Mouse (Mus musculus) liver, embryonic 14.5 days (tissue): ENCODE data around the gene Tmem117. TPM values are rescaled to one million over a fixed set of nuclear protein-coding genes. Genes with fewer than 3 reads are reported as not detected.

Source experiments
- ATAC-seq: fragments of 200-750 bp; cut with Nextera tagmentation; 2 replicates; pipeline ENCODE4 v1.8.0; 2017; ENCODE audit warnings: moderate number of reproducible peaks, mild to moderate bottlenecking, moderate library complexity; ENCODE audit not compliant: insufficient read depth
- DNase-seq, 3 experiments: peaks; one replicate each; pipeline ENCODE4 v3.0.0-alpha.2; 2012 to 2013; ENCODE audit warnings: low read depth in 3 of 3, low spot score in 3 of 3
- H3K27ac ChIP-seq: fragments of 300-500 bp; sonication (generic); 2 replicates; pipeline ENCODE4 v1.5.1; 2014; ENCODE audit warnings: moderate library complexity, mild to moderate bottlenecking, control low read depth, inconsistent platforms
- H3K27me3 ChIP-seq: fragments of 300-500 bp; sonication (generic); 2 replicates; pipeline ENCODE4 v1.6.1; 2014; ENCODE audit warnings: mild to moderate bottlenecking, low read length, moderate library complexity; ENCODE audit not compliant: control insufficient read depth, insufficient read depth
- H3K36me3 ChIP-seq: fragments of 300-500 bp; sonication (generic); replicated peaks from 2 replicates; pipeline ENCODE4 v1.6.1; 2014; ENCODE audit warnings: low read depth; ENCODE audit not compliant: control insufficient read depth, insufficient read depth
- H3K4me1 ChIP-seq, 2 experiments: fragments of 200-500 bp in 1 of 2; fragments of 300-500 bp in 1 of 2; sonication (generic) in 1 of 2; replicated peaks; 2 replicates each; pipeline ENCODE4 v1.6.1; 2012 to 2014; ENCODE audit warnings: antibody characterized with exemption in 1 of 2, inconsistent platforms in 1 of 2, low read length in 1 of 2; ENCODE audit not compliant: control insufficient read depth in 2 of 2, insufficient read depth in 2 of 2
- H3K4me2 ChIP-seq: fragments of 300-500 bp; sonication (generic); 2 replicates; pipeline ENCODE4 v1.6.1; 2014; ENCODE audit warnings: low read depth, mild to moderate bottlenecking, control low read depth, moderate library complexity
- H3K4me3 ChIP-seq, 2 experiments: fragments of 200-500 bp in 1 of 2; fragments of 300-500 bp in 1 of 2; sonication (generic) in 1 of 2; 2 replicates each; pipeline ENCODE4 v1.5.1; 2012 to 2014; ENCODE audit warnings: low read depth in 2 of 2, low read length in 2 of 2, mild to moderate bottlenecking in 2 of 2, control low read depth in 1 of 2, inconsistent platforms in 1 of 2, moderate library complexity in 1 of 2; ENCODE audit not compliant: insufficient read depth in 1 of 2
- H3K9ac ChIP-seq: fragments of 300-500 bp; sonication (generic); replicated peaks from 2 replicates; pipeline ENCODE4 v1.6.1; 2014; ENCODE audit warnings: mild to moderate bottlenecking, control low read depth, moderate library complexity
- H3K9me3 ChIP-seq: fragments of 300-500 bp; sonication (generic); 2 replicates; pipeline ENCODE4 v1.6.1; 2016; ENCODE audit warnings: low read length, mixed read lengths; ENCODE audit not compliant: control insufficient read depth
- CTCF ChIP-seq: IDR thresholded peaks from 2 replicates; pipeline ENCODE4 v1.5.1; 2016; ENCODE audit warnings: antibody characterized with exemption, low read depth, control low read depth
- EP300 ChIP-seq: IDR thresholded peaks from 2 replicates; pipeline ENCODE4 v1.6.1; 2016; ENCODE audit warnings: antibody characterized with exemption, low read depth
- WGBS: fragments of 180-500 bp; shearing (Covaris S2); extraction: QIAGEN DNeasy Blood & Tissue Kit; methylation state at CpG from one replicate; pipeline ENCODE4 v1.1.7; 2014; ENCODE audit not compliant: insufficient replicate concordance; 5-methylcytosine and 5-hydroxymethylcytosine counted together
- polyA plus RNA-seq, 2 experiments: library from polyadenylated mRNA; depleted of rRNA in 1 of 2; stranded (reverse) in 1 of 2; unstranded in 1 of 2; fragments of >200 nt; fragmentation: Nextera tagmentation in 1 of 2; extraction: Ambion mirVana in 1 of 2; gene quantifications; 2 replicates each; pipeline versions ENCODE4 v1.2.1 to v1.2.3; 2012 to 2014

The Tmem117 gene
- polyA plus RNA-seq, 2 experiments, result not detected

DNA sequence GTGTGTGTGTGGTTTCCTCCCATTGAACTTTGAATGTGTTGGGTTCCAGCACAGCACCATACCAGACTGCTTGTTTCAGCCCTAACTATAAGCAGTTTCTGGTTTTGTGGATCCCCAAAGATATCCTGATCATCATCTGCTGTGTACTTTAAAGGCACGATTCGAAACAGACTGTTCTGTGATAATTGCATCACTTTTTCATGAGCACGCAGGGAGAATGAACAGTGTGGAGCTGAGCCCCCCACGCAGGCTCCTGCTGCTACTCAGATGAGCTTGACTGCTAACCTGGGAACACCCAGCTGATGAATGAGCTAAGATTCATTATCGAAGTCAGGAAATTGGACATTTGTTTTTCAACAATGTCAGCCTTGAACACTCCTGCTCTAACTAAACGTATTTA is 230.6 kb downstream of the Tmem117 start:
- DNase-seq (no peak), ATAC-seq (no peak)
- H3K36me3 ChIP-seq, result no peaks in the 10 kb centered on the region
- H3K27ac ChIP-seq, result no peak overlapping the region
- H3K27me3 ChIP-seq, result no peaks in the 10 kb centered on the region
- H3K9ac ChIP-seq, result no peak overlapping the region
- WGBS, result 61% methylated on average over 6 of the region's 6 CpGs
- H3K4me3 ChIP-seq, result no peak overlapping the region
- no peaks in the 10 kb centered on the region for H3K4me1 ChIP-seq
- no peaks in the 10 kb centered on the region for H3K9me3 ChIP-seq
- H3K4me2 ChIP-seq, result no peak overlapping the region
- TF ChIP-seq EP300, result no peak
- TF ChIP-seq CTCF, result no peak

DNA sequence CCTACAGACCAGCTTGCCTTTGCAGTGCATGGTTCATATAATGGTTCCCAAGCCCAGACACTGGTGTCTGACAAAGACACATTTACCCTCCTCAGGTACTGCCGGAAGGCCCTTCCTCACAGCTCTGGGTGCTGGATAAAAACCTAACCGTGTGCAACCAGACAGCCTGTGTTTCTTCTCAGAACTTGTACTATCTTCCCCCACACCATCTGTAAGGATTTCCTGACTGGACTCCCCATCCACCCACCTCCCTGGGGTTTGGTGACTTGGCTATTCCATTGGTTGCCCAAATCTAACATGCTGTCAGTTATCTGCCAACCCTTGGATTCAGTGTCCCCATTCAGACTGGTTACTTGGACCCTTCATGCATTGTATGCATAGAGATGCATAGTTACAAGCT is 232.1 kb downstream of the Tmem117 start:
- DNase-seq (no peak), ATAC-seq (no peak)
- H3K27ac ChIP-seq, result no peak overlapping the region
- WGBS, result 59% methylated on average over 2 of the region's 2 CpGs
- no peaks in the 10 kb centered on the region for H3K36me3 ChIP-seq
- no peak for TF ChIP-seq EP300
- no peak for TF ChIP-seq CTCF
- no peak overlapping the region for H3K9ac ChIP-seq
- no peak overlapping the region for H3K4me3 ChIP-seq
- no peaks in the 10 kb centered on the region for H3K4me1 ChIP-seq
- no peaks in the 10 kb centered on the region for H3K27me3 ChIP-seq
- no peak overlapping the region for H3K4me2 ChIP-seq
- H3K9me3 ChIP-seq, result no peaks in the 10 kb centered on the region

DNA sequence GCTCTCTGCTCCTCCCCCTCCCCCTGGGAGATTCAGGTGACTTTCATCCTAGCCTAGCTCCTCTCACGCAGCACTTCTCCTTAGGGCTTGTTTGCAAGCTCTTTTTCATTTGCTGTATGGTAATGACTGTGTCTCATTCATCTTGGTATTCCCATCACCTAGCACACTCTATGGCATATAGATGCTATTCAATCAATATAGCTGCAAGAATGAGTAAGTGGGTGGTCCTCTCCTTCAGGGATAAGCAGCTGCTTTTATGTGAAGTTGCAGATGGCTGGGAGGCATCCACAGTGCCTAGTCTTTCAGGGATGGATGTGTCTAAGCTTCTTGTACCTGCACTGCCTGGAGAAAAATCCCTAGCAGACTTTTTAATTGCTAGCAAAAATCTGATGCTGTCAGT is 235.1 kb downstream of the Tmem117 start:
- 35% methylated on average over 1 of the region's 1 CpGs for WGBS
- no peak for TF ChIP-seq CTCF
- no peak for TF ChIP-seq EP300
- no peaks in the 10 kb centered on the region for H3K9me3 ChIP-seq
- no peak overlapping the region for H3K9ac ChIP-seq
- DNase-seq, result no peak
- no peak overlapping the region for H3K27ac ChIP-seq
- no peak for ATAC-seq
- no peak overlapping the region for H3K4me2 ChIP-seq
- H3K4me3 ChIP-seq, result no peak overlapping the region
- no peaks in the 10 kb centered on the region for H3K4me1 ChIP-seq
- H3K36me3 ChIP-seq, result no peaks in the 10 kb centered on the region
- H3K27me3 ChIP-seq, result no peaks in the 10 kb centered on the region

DNA sequence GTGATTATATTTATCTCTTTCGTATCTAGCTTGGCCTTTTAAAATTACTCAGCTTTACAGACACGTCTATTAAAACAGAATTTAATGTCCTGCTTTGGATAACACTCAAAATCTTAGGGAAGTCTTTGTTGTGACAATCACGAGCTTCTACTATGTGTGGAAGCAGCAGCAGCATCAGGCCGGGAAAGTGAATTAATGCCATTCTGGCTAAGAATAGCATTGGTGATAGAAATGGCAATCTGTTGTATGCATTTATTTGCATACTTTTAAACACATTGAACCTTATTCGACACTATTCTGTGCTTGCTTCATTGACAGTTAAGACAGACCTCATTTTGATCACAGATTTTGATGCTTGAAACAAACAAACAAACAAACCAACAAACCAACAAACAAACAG is 239.3 kb downstream of the Tmem117 start:
- H3K9me3 ChIP-seq, result no peaks in the 10 kb centered on the region
- TF ChIP-seq EP300 (no peak), CTCF (no peak)
- H3K27me3 ChIP-seq, result no peaks in the 10 kb centered on the region
- 56% methylated on average over 5 of the region's 5 CpGs for WGBS
- H3K36me3 ChIP-seq, result no peaks in the 10 kb centered on the region
- DNase-seq (no peak), ATAC-seq (no peak)
- no peaks in the 10 kb centered on the region for H3K4me1 ChIP-seq
- no peak overlapping the region for H3K4me2 ChIP-seq
- no peak overlapping the region for H3K9ac ChIP-seq
- H3K4me3 ChIP-seq, result no peak overlapping the region
- H3K27ac ChIP-seq, result no peak overlapping the region

DNA sequence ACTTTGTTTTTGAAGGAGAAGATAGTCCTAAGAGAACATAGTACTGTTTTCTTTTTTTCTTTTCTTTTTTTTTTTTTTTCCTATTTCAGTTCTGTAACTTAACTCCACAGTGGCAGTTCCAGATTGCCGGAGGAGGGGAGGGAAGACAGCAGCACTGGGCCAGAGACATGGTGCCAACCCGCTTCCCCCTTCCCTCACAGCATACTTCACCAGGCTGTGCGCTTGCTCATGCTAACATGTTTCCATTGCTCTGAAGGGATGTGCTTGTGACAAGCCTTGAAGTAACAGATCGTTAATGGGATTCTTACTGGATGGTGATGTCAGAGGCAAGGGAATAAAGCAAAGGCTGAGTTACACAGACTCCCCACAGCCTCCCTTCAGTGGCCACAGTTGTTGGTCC is 256.0 kb downstream of the Tmem117 start:
- DNase-seq (no peak), ATAC-seq (no peak)
- Histone ChIP-seq H3K4me1 (no peaks in the 10 kb centered on the region), H3K9me3 (no peaks in the 10 kb centered on the region), H3K36me3 (no peaks in the 10 kb centered on the region), H3K9ac (no peak overlapping the region), H3K27ac (no peak overlapping the region), H3K4me3 (no peak overlapping the region), H3K27me3 (no peaks in the 10 kb centered on the region), H3K4me2 (no peak overlapping the region)
- TF ChIP-seq CTCF (no peak), EP300 (no peak)
- WGBS, result 59% methylated on average over 4 of the region's 4 CpGs
